Mouse (Mus musculus) heart, adult 2 months (tissue): ENCODE results near the gene Map7d1. TPM values are rescaled to one million over a fixed set of nuclear protein-coding genes. Genes with fewer than 3 reads are reported as not detected.

Experiments
- DNase-seq, 2 experiments: peaks; one replicate each; pipeline ENCODE4 v3.0.0; 2021
- H3K27ac ChIP-seq: fragments of 200-600 bp; 2 replicates; pipeline ENCODE4 v1.8.1; 2022
- H3K27me3 ChIP-seq: fragments of 200-500 bp; 2 replicates; pipeline ENCODE4 v1.6.1; 2012; ENCODE audit warnings: mild to moderate bottlenecking, low read length, inconsistent platforms, mixed read lengths; ENCODE audit not compliant: control insufficient read depth, insufficient read depth
- H3K36me3 ChIP-seq: fragments of 200-500 bp; 2 replicates; pipeline ENCODE4 v1.6.1; 2012; ENCODE audit warnings: low read length, inconsistent platforms; ENCODE audit not compliant: control insufficient read depth, insufficient read depth
- H3K4me1 ChIP-seq: fragments of 200-500 bp; 2 replicates; pipeline ENCODE4 v1.6.1; 2011; ENCODE audit warnings: low read length; ENCODE audit not compliant: control insufficient read depth, insufficient read depth
- H3K4me3 ChIP-seq: fragments of 200-600 bp; 2 replicates; pipeline ENCODE4 v1.8.1; 2022
- H3K79me2 ChIP-seq: fragments of 200-500 bp; replicated peaks from 2 replicates; pipeline ENCODE4 v1.6.1; 2012; ENCODE audit warnings: mild to moderate bottlenecking, inconsistent platforms, low read length, moderate library complexity, mixed read lengths; ENCODE audit not compliant: control insufficient read depth, insufficient read depth
- H3K9ac ChIP-seq: fragments of 200-500 bp; 2 replicates; pipeline ENCODE4 v1.6.1; 2012; ENCODE audit warnings: low read depth, mild to moderate bottlenecking, control low read depth, inconsistent platforms, low read length, mixed read lengths
- CTCF ChIP-seq: fragments of 200-600 bp; IDR thresholded peaks from 2 replicates; pipeline ENCODE4 v1.8.1; 2022; ENCODE audit warnings: antibody characterized with exemption, mild to moderate bottlenecking, moderate library complexity
- EP300 ChIP-seq: fragments of 200-500 bp; IDR thresholded peaks from 2 replicates; pipeline ENCODE4 v1.6.1; 2011; ENCODE audit warnings: low read depth, low read length, control low read depth; ENCODE audit not compliant: insufficient read depth
- POLR2A ChIP-seq: fragments of 200-500 bp; IDR thresholded peaks from 2 replicates; pipeline ENCODE4 v1.6.1; 2011; ENCODE audit warnings: mild to moderate bottlenecking, low read depth, low read length, control low read depth; ENCODE audit not compliant: insufficient read depth
- WGBS: fragments of 180-500 bp; shearing (Covaris S2); methylation state at CpG from one replicate; pipeline ENCODE4 v1.1.7; 2018; 5-methylcytosine and 5-hydroxymethylcytosine counted together
- intact Hi-C: fragments of 180-260 bp; cut with DNase I; formaldehyde crosslinking; loops from one replicate; pipeline ENCODE4 v1.15.1; 2025
- polyA plus RNA-seq: library from polyadenylated mRNA; depleted of rRNA; stranded (reverse); fragments of >200 nt; gene quantifications from 2 replicates; pipeline ENCODE4 v1.2.3, GENCODE M21; 2012; rRNA removed
- total RNA-seq, 2 experiments: library from RNA; stranded (reverse); gene quantifications; 2 replicates each; pipeline ENCODE4 v1.2.3; 2021

Gene Map7d1
- total and polyA plus RNA-seq, 3 experiments = 161 to 267 (median 253) TPM

GRCm38 (mm10) chr4:126194216-126194615 lies 61.9 kb downstream of the Map7d1 start:
- no peaks in the 10 kb centered on the region for H3K27me3 ChIP-seq
- peaks cover 8% of the 10 kb centered on the region for H3K4me1 ChIP-seq
- intact Hi-C loops = no loop called here
- DNase-seq = no peak
- H3K4me3 ChIP-seq = no peak overlapping the region
- no peak for TF ChIP-seq CTCF
- no peak for TF ChIP-seq POLR2A
- H3K36me3 ChIP-seq = peaks cover 43% of the 10 kb centered on the region
- H3K79me2 ChIP-seq = peaks cover 3% of the 10 kb centered on the region
- no peak overlapping the region for H3K9ac ChIP-seq
- H3K27ac ChIP-seq = no peak overlapping the region

DNA sequence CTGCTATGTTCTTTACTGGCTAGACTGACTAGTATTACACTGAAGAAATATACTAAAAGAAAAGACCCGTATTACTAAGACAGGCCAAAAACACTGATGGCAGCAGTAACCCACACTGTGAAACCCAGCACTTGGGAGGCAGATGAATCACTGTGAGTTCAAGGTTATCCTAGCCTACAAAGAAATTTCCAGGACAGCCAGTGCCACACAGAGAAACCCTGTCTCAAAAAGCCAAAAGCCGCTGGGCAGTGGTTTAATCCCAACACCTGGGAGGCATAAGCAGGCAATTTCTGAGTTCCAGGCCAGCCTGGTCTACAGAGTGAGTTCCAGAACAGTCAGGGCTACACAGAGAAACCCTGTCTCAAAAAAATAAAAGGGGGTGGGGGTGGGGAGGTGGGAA lies 65.5 kb downstream of the Map7d1 start:
- Histone ChIP-seq H3K9ac (no peak overlapping the region), H3K4me3 (no peak overlapping the region), H3K27me3 (no peaks in the 10 kb centered on the region), H3K79me2 (peaks cover 3% of the 10 kb centered on the region), H3K4me1 (peaks cover 2% of the 10 kb centered on the region), H3K27ac (no peak overlapping the region), H3K36me3 (peaks cover 32% of the 10 kb centered on the region)
- 78% methylated on average over 2 of the region's 2 CpGs for WGBS
- no peak for DNase-seq
- TF ChIP-seq POLR2A (no peak), CTCF (no peak), EP300 (no peak)
- intact Hi-C loops = no loop called here

DNA sequence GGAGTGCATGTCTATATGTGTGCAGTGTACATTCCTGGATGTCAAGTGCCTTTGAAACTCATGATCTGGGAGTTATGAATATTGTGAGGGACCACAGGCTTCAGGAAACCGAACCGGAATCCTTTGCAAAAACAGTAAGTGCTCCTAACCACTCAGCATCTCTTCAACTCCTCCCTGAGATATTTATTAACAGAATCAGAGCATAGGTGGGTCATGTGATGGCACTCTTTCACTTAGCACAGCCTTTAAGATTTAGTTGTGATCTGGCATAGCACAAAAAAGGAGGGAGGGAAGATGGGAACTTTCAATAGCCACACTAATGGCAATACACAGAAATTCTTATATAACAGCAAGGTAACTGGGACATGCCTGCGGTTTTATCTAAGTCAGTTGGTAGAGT lies 69.0 kb downstream of the Map7d1 start:
- no peak overlapping the region for H3K27ac ChIP-seq
- H3K4me1 ChIP-seq = peaks cover 2% of the 10 kb centered on the region
- no peak overlapping the region for H3K4me3 ChIP-seq
- 62% methylated on average over 3 of the region's 3 CpGs for WGBS
- TF ChIP-seq CTCF (no peak), POLR2A (no peak), EP300 (no peak)
- H3K9ac ChIP-seq = no peak overlapping the region
- DNase-seq = no peak
- H3K79me2 ChIP-seq = no peaks in the 10 kb centered on the region; the same call in 1 of the 2 replicates
- intact Hi-C loops = loop anchor here (2.0 kb wide), 1 partner anchor 14 kb away; no protein-coding TSS in a partner anchor
- H3K27me3 ChIP-seq = no peaks in the 10 kb centered on the region
- H3K36me3 ChIP-seq = peaks cover 35% of the 10 kb centered on the region

DNA sequence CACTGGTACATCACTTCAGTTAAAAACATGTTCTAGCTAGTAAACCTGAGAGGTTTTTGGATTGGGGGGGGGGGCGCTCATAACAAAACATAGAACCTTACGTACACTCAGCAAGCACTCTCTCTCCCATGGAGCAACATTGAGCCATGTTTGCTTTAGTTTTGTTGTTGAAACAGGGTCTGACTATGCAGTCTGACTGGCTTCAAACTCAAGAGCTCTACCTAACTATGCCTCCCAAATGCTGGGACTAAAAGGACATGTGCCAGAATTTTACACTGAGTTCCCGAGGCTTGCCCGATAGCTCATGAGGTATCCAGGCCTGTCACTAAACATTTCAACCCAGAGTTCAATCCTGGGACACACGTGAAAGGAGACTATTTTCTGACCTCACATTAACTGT lies 73.1 kb downstream of the Map7d1 start:
- Histone ChIP-seq H3K4me3 (no peak overlapping the region), H3K27ac (no peak overlapping the region), H3K9ac (no peak overlapping the region), H3K27me3 (no peaks in the 10 kb centered on the region), H3K4me1 (peaks cover 6% of the 10 kb centered on the region), H3K79me2 (peaks cover 2% of the 10 kb centered on the region; the same call in 1 of the 2 replicates), H3K36me3 (peaks cover 38% of the 10 kb centered on the region)
- 63% methylated on average over 5 of the region's 5 CpGs for WGBS
- no peak for TF ChIP-seq CTCF
- TF ChIP-seq EP300 = no peak
- no peak for TF ChIP-seq POLR2A
- no peak for DNase-seq
- intact Hi-C loops = no loop called here

Other genes starting within 250 kb of the Map7d1 start
- 1 to 10 TPM; 1.6 to 1.8 TPM for gene Csf3r, start 231.8 kb downstream of the Map7d1 start, total RNA-seq
- gene Csf3r, start 231.8 kb downstream of the Map7d1 start, polyA plus RNA-seq = 2.9 and 9.0 TPM in 2 replicates
- gene Mrps15, start 209.4 kb downstream of the Map7d1 start, total RNA-seq = 10 to 100 TPM; 74.9 to 78.1 TPM
- 33.7 and 40.4 TPM in 2 replicates for gene Mrps15, start 209.4 kb downstream of the Map7d1 start, polyA plus RNA-seq
- 1 to 10 TPM; 1.6 to 2.8 TPM for gene Oscp1, start 197.8 kb downstream of the Map7d1 start, total RNA-seq
- gene Oscp1, start 197.8 kb downstream of the Map7d1 start, polyA plus RNA-seq = 1.00 and 1.2 TPM in 2 replicates
- gene Lsm10, start 159.7 kb downstream of the Map7d1 start, total RNA-seq = 10 to 100 TPM; 17.0 to 18.9 TPM
- 33.1 and 33.8 TPM in 2 replicates for gene Lsm10, start 159.7 kb downstream of the Map7d1 start, polyA plus RNA-seq
- 10 to 100 TPM; 41.6 to 53.8 TPM for gene Stk40, start 152.4 kb downstream of the Map7d1 start, total RNA-seq
- gene Stk40, start 152.4 kb downstream of the Map7d1 start, polyA plus RNA-seq = 36.3 and 36.7 TPM in 2 replicates
- gene Eva1b, start 108.6 kb downstream of the Map7d1 start, total RNA-seq = 10 to 100 TPM in 1 of 2 experiments, 1 to 10 TPM in 1; 9.5 to 11.9 TPM
- 15.2 and 19.7 TPM in 2 replicates for gene Eva1b, start 108.6 kb downstream of the Map7d1 start, polyA plus RNA-seq
- 1 to 10 TPM; 1.5 to 2.7 TPM for gene Sh3d21, start 92.9 kb downstream of the Map7d1 start, total RNA-seq
- 1.9 and 2.0 TPM in 2 replicates for gene Sh3d21, start 92.9 kb downstream of the Map7d1 start, polyA plus RNA-seq
- 100 to 1,000 TPM; 100 to 118 TPM for gene Thrap3, start 53.6 kb downstream of the Map7d1 start, total RNA-seq
- 37.9 and 61.4 TPM in 2 replicates for gene Thrap3, start 53.6 kb downstream of the Map7d1 start, polyA plus RNA-seq
- gene Trappc3, start 6.0 kb upstream of the Map7d1 start, total RNA-seq = 10 to 100 TPM; 46.3 to 49.5 TPM
- gene Trappc3, start 6.0 kb upstream of the Map7d1 start, polyA plus RNA-seq = 41.0 and 65.9 TPM in 2 replicates
- under 1 TPM; 0.57 to 0.66 TPM for gene Col8a2, start 30.4 kb upstream of the Map7d1 start, total RNA-seq
- gene Col8a2, start 30.4 kb upstream of the Map7d1 start, polyA plus RNA-seq = 0.45 and 0.91 TPM in 2 replicates
- gene Adprhl2, start 65.4 kb upstream of the Map7d1 start, total RNA-seq = 10 to 100 TPM; 12.9 to 13.0 TPM
- 14.7 and 16.0 TPM in 2 replicates for gene Adprhl2, start 65.4 kb upstream of the Map7d1 start, polyA plus RNA-seq
- gene Tekt2, start 69.3 kb upstream of the Map7d1 start, total RNA-seq = under 1 TPM; 0.37 to 0.39 TPM
- 1.5 and 1.9 TPM in 2 replicates for gene Tekt2, start 69.3 kb upstream of the Map7d1 start, polyA plus RNA-seq
- gene Ago3, start 173.2 kb upstream of the Map7d1 start, total RNA-seq = 10 to 100 TPM; 11.0 to 12.6 TPM
- 6.4 and 7.1 TPM in 2 replicates for gene Ago3, start 173.2 kb upstream of the Map7d1 start, polyA plus RNA-seq
- gene Ago1, start 212.2 kb upstream of the Map7d1 start, total RNA-seq = 10 to 100 TPM; 11.5 to 12.3 TPM
- gene Ago1, start 212.2 kb upstream of the Map7d1 start, polyA plus RNA-seq = 7.5 and 12.1 TPM in 2 replicates